Mouse (Mus musculus): ENCODE measurements at regions not wholly inside any gene's neighbourhood (a gene's known extent, or its start where the extent isn't known, plus 50 kb on each side); places are given as distances from the start of the nearest gene placed in this dataset.

DNA sequence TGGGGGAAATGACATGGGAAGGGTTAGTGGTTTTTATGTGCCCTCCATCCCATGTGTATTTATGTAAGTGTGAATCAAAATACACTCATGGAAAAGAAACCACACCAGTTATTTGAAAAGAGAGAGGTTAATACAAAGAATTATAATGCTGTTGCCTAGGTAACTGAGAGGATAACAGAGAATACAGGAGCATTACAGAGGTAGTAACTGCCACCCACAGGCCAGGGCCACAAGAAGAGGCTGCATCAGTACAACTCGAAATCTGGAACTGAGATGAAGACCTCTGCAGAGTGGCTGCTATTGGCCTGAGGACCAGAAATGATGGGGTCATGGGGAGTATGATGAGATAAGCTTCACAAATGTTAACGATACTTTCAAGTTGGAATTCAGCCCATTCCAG lies 243.4 kb upstream of the Ldb2 start:
- TF ChIP-seq POLR2A (IDR thresholded peaks at IDR 0.05; ENCODE audit: low read depth, low read length) (no peak), CTCF (IDR thresholded peaks at IDR 0.05; ENCODE audit: borderline replicate concordance, insufficient read depth, low read length) (no peak)

All from embryonic fibroblast, embryonic 13.5 days (primary cell).